Mouse (Mus musculus) testis, adult 2 months (tissue): ENCODE measurements around the gene Dbr1.

Source experiments
- CTCF ChIP-seq: fragments of 200-500 bp; IDR thresholded peaks from 2 replicates; pipeline ENCODE4 v1.5.1; 2012; ENCODE audit warnings: low read depth, mild to moderate bottlenecking, inconsistent platforms, low read length, moderate library complexity; ENCODE audit not compliant: control insufficient read depth, insufficient read depth, insufficient replicate concordance
- POLR2A ChIP-seq: fragments of 200-500 bp; IDR thresholded peaks from 2 replicates; pipeline ENCODE4 v1.6.1; 2012; ENCODE audit warnings: low read depth, mild to moderate bottlenecking, inconsistent platforms, low read length, moderate library complexity; ENCODE audit not compliant: control insufficient read depth

- TF ChIP-seq CTCF: no peak
- no peak for TF ChIP-seq POLR2A
These were observed 36.6 kb downstream of the Dbr1 start, which contains the start of gene A4gnt for GRCm38 (mm10) chr9:99612202-99612601.
